Mouse (Mus musculus): Measurements from ENCODE around the gene Fgfr2.

DNA sequence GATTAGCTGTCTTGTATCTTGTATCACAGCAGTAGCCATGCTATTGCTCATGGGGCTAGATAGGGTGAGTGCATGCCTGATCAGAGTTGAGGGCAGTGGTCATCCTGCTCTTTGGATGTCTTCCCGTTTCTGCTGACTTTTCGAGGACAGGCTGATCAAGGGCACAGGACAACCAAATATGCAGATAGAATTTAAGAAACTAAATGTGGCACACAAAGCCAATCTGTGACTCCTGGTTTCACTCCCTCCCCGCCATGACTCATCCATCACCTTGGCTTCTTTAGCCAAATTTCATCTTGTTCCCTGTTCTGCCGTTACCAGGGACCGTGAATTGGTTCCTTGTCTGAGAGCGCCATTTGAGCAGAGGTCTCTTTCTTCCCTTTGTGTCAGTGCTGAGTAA is 1469.7 kb downstream of the Fgfr2 start:
- TF ChIP-seq CTCF (IDR thresholded peaks at IDR 0.05; ENCODE audit: extremely low read depth, insufficient read length, insufficient replicate concordance, low read depth, low read length) (no peak), POLR2A (IDR thresholded peaks at IDR 0.05; ENCODE audit: low read depth, low read length) (no peak)

Measured in small intestine, adult 2 months (tissue).